Mouse (Mus musculus): Measurements from ENCODE around the gene Unc13d.
"Not testable (repeated sequence)": the region's sequence is repeated elsewhere in the genome, so short reads cannot be mapped to it uniquely, and the experiment has no call there.

The Unc13d gene

GRCm38 (mm10) chr11:116077446-116078204 is at the start of gene Unc13d:
TSS of gene Unc13d (minus strand) at chr11:116077961.
- in situ Hi-C loops (cut with MboI, MseI), result loop anchor here in 1 of 2 experiments (5.0 kb wide), 1 partner anchor 45 kb away; the partner anchor contains the start of gene Unk

GRCm38 (mm10) chr11:116126261-116126660 is 48.5 kb upstream of the Unc13d start:
- in situ Hi-C loops (cut with MboI, MseI), result no loop called here

GRCm38 (mm10) chr11:116121731-116122245 is 44.0 kb upstream of the Unc13d start:
- in situ Hi-C loops (cut with MboI, MseI), result not testable (repeated sequence)

GRCm38 (mm10) chr11:116117819-116118218 is 40.1 kb upstream of the Unc13d start:
- in situ Hi-C loops (cut with MboI, MseI), result no loop called here

- in situ Hi-C loops (cut with MboI, MseI), result no loop called here
Measured at GRCm38 (mm10) chr11:116117241-116117640, 39.5 kb upstream of the Unc13d start.

GRCm38 (mm10) chr11:116111611-116112203 is 33.9 kb upstream of the Unc13d start:
- in situ Hi-C loops (cut with MboI, MseI), result no loop called here

- in situ Hi-C loops (cut with MboI, MseI), result no loop called here
Measured at GRCm38 (mm10) chr11:116111067-116111466, 33.3 kb upstream of the Unc13d start.

GRCm38 (mm10) chr11:116110540-116110939 is 32.8 kb upstream of the Unc13d start:
- in situ Hi-C loops (cut with MboI, MseI), result no loop called here

GRCm38 (mm10) chr11:116110131-116110530 is 32.4 kb upstream of the Unc13d start:
- in situ Hi-C loops (cut with MboI, MseI), result no loop called here

DNA sequence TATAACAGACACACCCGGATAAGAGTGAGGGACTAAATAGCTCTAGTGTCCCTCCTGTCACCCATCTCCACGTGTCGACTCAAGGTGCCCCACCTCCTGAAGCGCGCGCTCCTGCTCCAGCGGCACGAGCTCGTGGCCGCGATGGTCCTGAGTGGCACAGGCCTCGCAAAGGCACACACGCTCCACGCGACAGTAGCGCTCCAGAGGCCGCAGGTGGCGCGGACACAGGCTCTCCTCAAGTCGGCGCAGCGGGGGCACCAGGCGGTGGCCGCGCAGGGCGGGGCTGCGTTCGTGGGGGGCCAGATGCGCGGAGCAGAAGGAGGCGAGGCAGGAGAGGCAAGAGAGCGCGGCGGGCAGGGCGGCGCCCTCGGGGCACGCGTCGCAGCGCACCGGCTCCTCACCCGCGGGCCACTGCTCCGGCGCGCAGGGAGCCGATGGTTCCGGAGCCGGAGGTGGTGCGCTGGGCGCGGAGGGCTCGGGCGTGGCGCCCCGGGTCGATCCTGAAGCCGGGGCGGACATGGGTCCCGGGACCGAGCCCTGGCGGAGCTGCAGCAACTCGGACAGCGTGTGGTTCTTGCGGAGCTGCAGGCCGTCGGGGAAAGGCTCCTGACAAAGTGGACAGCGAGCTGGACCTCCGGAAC is 31.8 kb upstream of the Unc13d start:
- in situ Hi-C loops (cut with MboI, MseI), result no loop called here

GRCm38 (mm10) chr11:116108464-116109137 is 30.8 kb upstream of the Unc13d start:
- in situ Hi-C loops (cut with MboI, MseI), result no loop called here

DNA sequence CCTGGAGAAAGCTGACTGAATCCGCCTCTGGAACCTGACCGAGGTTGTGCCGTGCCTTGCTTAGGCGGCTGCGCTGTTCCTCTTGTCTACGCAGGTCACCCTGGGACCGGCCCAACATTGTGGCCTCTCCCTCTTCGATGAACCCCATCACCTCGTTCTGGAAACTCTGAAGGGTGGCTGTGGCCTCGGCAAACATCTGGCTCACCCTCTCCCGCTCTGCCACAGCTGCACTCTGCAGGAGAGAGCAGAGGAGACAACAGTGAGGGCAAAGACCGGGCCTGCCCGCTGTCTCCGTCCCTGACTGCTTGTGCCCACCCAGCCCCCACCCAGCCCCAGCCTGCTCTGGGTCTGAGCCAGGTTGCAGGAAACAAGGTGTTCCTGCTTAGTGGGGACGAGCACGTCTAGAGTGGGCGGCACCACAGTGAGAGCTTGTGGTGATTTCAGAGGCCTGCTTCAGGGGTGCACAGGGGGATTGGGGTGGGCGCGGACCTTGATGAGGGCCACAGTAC is 30.1 kb upstream of the Unc13d start:
- in situ Hi-C loops (cut with MboI, MseI), result no loop called here

GRCm38 (mm10) chr11:116106963-116107776 is 29.4 kb upstream of the Unc13d start:
- in situ Hi-C loops (cut with MboI, MseI), result no loop called here

DNA sequence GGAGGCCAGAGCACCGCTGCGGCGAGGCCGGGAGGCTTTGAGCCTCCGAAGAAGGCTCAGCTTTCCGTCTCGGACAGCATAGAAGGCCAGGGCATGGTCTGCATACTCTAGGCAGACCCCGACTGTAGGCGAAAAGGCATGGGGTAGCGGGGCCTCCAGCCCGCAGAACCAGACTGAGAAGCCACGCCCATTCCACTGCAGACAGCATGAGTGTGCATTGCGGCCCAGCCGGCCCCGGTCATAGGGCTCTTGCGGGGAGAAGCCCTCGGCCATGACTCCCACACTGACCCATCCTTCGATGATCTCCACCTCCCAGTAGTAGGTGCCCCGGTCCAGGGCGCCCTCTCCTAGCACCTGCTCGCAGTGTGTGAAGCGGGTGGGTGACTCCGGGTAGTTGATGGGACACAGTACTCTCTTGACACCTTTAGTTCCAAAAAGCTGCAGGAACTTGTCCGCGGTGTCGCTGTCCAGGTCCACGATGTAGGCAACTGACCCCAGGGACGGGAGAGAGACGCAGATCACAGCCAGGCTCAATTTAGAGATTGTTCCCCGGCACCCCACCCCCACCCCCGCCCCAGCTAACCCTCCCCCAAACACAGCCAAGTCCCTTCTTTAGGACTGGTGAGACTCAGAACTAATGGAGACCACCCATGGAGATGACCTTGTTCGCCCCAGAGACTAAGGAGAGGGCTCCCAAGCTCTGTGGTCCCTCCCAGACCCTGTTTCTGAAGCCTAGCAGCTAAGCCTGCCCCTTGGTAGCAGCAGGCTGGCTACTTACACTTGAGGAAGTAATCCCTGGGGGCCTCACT is 28.6 kb upstream of the Unc13d start:
- in situ Hi-C loops (cut with MboI, MseI), result no loop called here

GRCm38 (mm10) chr11:116105065-116105464 is 27.3 kb upstream of the Unc13d start:
- in situ Hi-C loops (cut with MboI, MseI), result no loop called here

GRCm38 (mm10) chr11:116104006-116104646 is 26.4 kb upstream of the Unc13d start:
- in situ Hi-C loops (cut with MboI, MseI), result no loop called here

DNA sequence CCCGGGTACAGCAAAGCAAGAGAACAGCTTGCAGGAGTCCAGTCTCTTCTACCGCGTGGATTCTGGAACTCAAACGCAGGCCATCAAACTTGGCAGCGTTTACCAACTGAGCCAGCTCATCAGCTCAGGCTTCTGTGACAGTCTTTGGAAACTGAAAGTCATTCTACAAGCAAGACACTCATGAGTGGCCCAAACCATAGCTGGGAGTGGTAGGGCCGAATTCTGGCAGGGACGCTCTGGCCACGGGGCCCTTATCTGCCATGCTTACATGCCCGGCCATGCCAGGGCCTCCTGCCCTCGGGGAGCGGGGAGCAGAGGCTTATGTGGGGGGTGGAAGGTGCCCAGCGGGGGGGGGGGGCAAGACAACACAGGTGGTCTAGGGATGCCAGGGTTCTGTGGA is 25.8 kb upstream of the Unc13d start:
- in situ Hi-C loops (cut with MboI, MseI), result no loop called here

GRCm38 (mm10) chr11:116102472-116102871 is 24.7 kb upstream of the Unc13d start:
- in situ Hi-C loops (cut with MboI, MseI), result no loop called here

- in situ Hi-C loops (cut with MboI, MseI), result no loop called here
Measured at GRCm38 (mm10) chr11:116101931-116102381, 24.2 kb upstream of the Unc13d start.

All from T-helper 17 cell (primary cell).